Mouse (Mus musculus): ENCODE results near the gene Cnksr3. TPM values are rescaled to one million over a fixed set of nuclear protein-coding genes. Genes with fewer than 3 reads are reported as not detected.
A peak's percentile ranks its signal among the peaks of the same experiment; 100 is the strongest.

The Cnksr3 gene
- polyA plus RNA-seq (2016; fragmentation: Nextera tagmentation; extraction: Ambion mirVana), result 9.3 and 9.5 TPM in 2 replicates

DNA sequence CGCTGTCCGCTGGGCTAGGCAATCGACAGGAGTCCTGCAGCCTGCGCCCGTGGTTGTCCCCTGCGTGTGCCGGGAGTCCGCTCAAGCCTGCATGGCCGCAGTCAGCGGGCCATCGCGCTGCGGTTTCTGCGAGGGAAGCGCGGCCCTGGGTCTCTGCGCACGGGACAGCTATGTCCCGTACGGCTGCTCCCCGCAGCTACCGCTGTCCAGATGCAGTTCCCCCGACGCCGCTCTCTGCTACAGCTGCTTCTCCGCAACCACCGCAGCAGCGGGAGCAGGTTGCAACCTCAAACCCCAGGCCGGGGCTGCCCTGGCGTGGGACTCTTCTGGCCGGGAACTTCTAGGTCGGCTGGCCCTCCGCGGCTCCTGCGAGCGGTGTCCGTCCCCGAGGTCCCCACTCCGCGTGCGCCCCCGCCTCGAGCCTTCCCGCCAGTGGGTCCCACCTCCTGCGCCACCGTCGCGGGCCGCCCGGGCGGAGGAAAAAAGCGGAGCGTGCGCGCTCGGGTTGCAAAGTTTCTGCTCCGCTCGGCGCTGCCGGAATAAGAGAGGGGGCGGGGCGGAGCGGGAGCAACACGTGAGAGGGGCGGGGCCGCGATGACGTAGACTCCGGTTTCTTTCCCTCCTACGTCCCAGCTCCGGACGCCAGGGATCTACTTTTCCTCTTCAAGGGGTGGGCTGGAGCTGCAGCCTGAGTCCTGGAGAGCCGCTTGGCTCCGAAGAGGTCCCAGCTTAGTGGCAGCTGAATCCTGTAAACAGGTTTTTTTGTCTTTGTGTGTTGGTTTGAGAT, at the start of gene Cnksr3:
TSS of gene Cnksr3 (minus strand) at position 542 of the 787 bp plus-strand sequence.
- Histone ChIP-seq H3K36me3 (replicated peaks) (no peaks in the 10 kb centered on the region; the same call in 1 of the 2 replicates), H3K27ac (peak within 1 kb of the TSS; percentile 91), H3K4me1 (peaks cover 40% of the 10 kb centered on the region), H3K27me3 (ENCODE audit: poor library complexity, severe bottlenecking) (no peaks in the 10 kb centered on the region), H3K4me3 (peak within 1 kb of the TSS; percentile 77), H3K9me3 (no peaks in the 10 kb centered on the region)
- peak; percentile 94 for DNase-seq (ENCODE audit: extremely low spot score, low spot score)
- under 1% methylated on average over 74 of the region's 74 CpGs for WGBS

DNA sequence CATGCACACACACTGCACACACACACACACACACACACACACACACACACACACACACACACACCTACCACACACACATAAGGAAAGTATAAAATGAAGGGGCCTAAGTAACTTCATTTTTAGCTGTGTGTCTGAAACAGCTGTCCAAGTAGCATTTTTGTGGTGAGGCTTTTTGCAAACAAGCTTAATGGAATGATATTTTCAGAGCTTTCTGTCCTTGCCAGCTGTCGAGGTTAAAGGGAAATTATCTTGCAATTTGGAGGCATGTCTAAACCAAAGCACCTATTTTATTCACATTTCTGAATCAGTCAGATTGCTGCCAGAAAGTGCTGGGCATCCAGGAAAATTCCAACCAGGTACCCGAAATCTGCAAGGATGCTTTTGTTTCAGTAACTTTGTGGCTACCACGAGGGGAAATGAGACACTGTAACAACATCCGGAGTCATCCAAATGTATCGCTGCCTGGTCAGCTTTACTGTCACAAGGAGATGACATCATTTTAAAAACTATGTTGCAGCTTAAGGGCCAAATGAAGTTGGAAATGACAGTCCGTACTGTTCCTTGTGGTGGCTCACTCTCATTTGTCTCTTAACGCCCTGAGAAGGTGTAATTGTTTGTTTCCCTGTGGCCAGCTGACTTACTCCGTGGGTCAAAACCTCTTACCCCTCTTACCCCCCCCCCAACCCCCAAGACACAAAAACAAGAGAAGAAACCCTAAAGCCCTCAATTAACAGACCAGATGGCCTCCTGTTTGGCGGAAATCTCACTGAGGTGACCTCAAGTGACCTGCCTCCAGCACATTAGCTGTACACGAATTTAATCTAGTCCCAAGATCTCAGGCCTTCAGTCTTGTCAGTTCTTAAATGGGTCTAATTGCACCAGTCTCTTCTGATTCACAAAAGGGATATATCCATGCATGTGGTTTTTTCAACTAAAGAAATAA, 48.4 kb upstream of the Cnksr3 start:
- no peak for DNase-seq (ENCODE audit: extremely low spot score, low spot score)
- Histone ChIP-seq H3K36me3 (replicated peaks) (no peaks in the 10 kb centered on the region), H3K4me1 (no peaks in the 10 kb centered on the region), H3K27me3 (ENCODE audit: poor library complexity, severe bottlenecking) (no peaks in the 10 kb centered on the region), H3K27ac (no peak overlapping the region), H3K9me3 (no peaks in the 10 kb centered on the region), H3K4me3 (no peak overlapping the region)
- 56% methylated on average over 10 of the region's 10 CpGs for WGBS

DNA sequence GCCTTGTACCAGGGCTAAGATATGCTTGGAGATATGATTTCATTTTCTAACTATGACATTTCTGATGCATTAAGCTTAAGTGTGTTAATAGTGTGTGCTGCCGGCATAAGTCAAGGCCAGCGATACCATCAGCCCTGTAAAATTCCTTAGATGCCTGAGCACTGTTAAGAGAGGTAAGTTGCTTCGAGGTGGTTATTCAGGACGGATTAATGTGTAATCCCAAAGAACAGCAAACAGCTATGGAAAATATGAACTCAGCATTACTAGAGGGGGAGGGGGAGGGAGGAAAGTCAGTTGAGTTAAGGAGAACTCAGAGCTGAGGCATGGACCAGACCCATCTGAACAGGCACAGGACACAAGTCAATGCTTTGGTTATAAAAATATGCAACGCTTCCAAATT, 46.6 kb upstream of the Cnksr3 start:
- no peak overlapping the region for H3K4me3 ChIP-seq
- no peaks in the 10 kb centered on the region for H3K27me3 ChIP-seq (ENCODE audit: poor library complexity, severe bottlenecking)
- 81% methylated on average over 5 of the region's 5 CpGs for WGBS
- no peaks in the 10 kb centered on the region for H3K9me3 ChIP-seq
- no peaks in the 10 kb centered on the region for H3K4me1 ChIP-seq
- H3K27ac ChIP-seq, result no peak overlapping the region
- DNase-seq (ENCODE audit: extremely low spot score, low spot score), result no peak
- no peaks in the 10 kb centered on the region for H3K36me3 ChIP-seq (replicated peaks)

DNA sequence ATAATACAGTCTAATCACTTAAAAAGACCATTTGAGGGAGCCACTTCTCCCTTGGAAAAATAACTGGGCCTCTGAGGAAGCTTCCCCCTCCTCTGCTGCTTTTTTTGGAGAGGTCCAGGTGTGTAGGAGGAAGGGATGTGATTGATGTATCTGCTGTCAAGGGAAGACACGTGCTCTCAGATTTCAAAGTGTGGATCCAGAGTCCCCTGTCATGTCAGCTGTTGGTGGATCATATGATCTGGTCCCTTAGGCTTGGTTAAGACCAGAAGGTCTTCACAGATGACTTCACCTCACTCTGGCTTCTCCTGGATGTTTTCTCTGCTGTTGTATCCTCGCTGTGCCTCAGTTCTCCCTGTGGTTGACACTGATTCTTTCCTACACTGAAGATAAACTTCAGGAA, 38.4 kb upstream of the Cnksr3 start:
- Histone ChIP-seq H3K27me3 (ENCODE audit: poor library complexity, severe bottlenecking) (no peaks in the 10 kb centered on the region), H3K4me3 (no peak overlapping the region)
- WGBS, result 86% methylated on average over 2 of the region's 2 CpGs

DNA sequence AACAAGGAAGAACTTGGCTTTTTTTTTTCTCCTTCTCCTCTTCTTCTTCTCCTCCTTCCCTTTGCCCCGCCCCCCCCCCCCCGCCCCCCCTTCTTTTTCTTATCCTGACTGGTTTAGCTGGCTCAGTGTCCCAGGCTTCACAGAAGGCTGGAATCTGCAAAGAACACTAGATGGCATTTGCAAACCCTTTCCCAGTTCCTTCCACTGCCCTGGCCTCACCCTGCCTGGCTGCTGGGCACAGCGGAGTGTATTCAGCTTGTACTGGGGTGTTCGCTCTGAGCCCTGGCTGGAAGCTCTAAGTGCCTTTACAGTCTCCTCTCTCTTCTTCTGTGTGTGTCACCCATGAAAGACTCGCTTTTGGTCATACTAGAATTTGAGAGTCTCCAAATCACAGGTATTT, 22.6 kb upstream of the Cnksr3 start:
- Histone ChIP-seq H3K36me3 (replicated peaks) (no peaks in the 10 kb centered on the region), H3K27ac (no peak overlapping the region), H3K4me3 (no peak overlapping the region), H3K9me3 (no peaks in the 10 kb centered on the region), H3K4me1 (peaks cover 14% of the 10 kb centered on the region), H3K27me3 (ENCODE audit: poor library complexity, severe bottlenecking) (no peaks in the 10 kb centered on the region)
- 14% methylated on average over 3 of the region's 5 CpGs for WGBS
- no peak for DNase-seq (ENCODE audit: extremely low spot score, low spot score)

More for the DNA sequence above, 38.4 kb upstream of the Cnksr3 start:
- no peaks in the 10 kb centered on the region for H3K36me3 ChIP-seq (replicated peaks)
- 0 out of 2 replicates have a peak, but pooled peaks cover 5% of the 10 kb centered on the region for H3K9me3 ChIP-seq
- no peak overlapping the region for H3K27ac ChIP-seq
- no peak for DNase-seq (ENCODE audit: extremely low spot score, low spot score)
- no peaks in the 10 kb centered on the region for H3K4me1 ChIP-seq

DNA sequence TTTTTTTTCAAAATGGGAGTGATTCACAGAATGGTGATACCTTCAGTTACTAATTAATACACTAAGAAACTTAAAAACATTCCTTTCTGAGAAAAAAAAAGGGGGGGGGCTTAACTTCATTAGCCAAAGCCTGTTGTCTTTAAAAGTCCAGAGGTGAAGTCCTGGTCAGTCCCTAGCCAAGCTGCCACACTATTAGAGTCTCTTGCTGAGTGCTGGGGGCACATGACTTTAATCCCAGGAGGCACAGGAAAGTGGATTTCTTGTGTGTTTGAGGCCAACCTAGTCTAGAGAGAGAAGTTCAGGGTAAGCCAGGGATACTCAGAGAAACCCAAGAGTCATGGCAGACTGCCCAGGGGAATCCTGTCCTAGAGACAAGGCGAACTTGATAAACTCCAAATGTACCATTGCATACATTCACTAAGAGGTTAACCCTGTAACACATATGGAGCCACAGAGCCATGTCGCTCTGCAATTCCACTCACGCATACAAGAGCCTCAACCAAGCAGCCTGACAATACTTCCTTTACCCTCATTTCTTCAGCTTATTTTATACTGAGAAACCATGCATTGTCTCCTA, 5.6 kb upstream of the Cnksr3 start:
- H3K4me1 ChIP-seq, result peaks cover 14% of the 10 kb centered on the region
- no peaks in the 10 kb centered on the region for H3K36me3 ChIP-seq (replicated peaks)
- no peaks in the 10 kb centered on the region for H3K9me3 ChIP-seq
- DNase-seq (ENCODE audit: extremely low spot score, low spot score), result no peak
- no peak overlapping the region for H3K27ac ChIP-seq
- H3K4me3 ChIP-seq, result no peak overlapping the region
- WGBS, result 85% methylated on average over 3 of the region's 3 CpGs
- H3K27me3 ChIP-seq (ENCODE audit: poor library complexity, severe bottlenecking), result no peaks in the 10 kb centered on the region

DNA sequence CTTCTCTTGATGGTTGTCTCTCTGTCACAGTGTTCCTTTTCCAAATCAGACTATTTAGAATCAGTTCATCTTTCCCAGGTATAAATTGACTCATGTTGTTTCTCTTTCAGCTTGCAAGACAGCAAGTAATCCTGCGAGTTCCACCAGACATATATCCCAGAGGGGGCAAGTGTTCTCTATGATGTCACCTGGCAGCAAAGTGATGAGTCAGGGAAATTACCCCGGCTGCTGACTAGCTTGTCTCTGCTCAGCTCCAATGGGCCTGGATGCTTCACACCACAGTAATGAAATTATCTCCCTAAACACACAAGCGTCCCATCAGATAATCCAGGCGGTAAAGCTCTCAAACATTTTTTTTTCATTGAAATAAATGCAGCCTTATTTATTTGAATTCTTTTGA, 2.7 kb upstream of the Cnksr3 start:
- no peak for DNase-seq (ENCODE audit: extremely low spot score, low spot score)
- Histone ChIP-seq H3K9me3 (no peaks in the 10 kb centered on the region), H3K27ac (no peak overlapping the region), H3K36me3 (replicated peaks) (no peaks in the 10 kb centered on the region), H3K4me3 (no peak overlapping the region), H3K27me3 (ENCODE audit: poor library complexity, severe bottlenecking) (no peaks in the 10 kb centered on the region), H3K4me1 (peaks cover 33% of the 10 kb centered on the region)
- 84% methylated on average over 4 of the region's 4 CpGs for WGBS

DNA sequence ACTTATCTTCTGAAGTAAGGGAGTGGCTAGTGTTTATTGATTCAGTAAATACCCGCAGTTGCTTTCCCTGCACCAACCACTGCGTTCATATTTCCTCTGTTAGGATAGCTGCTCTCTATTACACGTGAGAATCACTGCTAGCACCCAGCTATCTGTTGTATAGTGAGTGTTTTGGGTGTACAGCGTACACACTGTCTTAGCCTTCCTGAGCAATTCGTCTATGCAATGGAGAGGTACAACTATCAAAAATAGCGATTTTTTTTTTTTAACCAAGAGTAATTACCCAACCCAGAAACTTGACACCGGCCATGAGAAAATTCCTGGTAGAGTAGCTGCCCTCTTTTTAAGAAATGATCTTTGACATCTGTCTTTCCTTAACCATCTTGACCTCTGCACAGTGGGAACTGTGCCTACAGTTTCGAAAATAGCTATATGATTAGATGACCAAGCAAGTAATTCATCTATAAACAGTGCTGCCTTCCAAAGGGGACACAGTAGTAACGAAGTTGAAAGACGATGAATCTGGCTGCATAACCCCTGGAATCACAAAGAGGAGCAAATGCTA, 1.1 kb upstream of the Cnksr3 start:
- WGBS, result 53% methylated on average over 10 of the region's 10 CpGs
- Histone ChIP-seq H3K4me3 (peak overlapping the region; percentile 77; the same call in 1 of the 2 replicates), H3K4me1 (peaks cover 40% of the 10 kb centered on the region), H3K36me3 (replicated peaks) (no peaks in the 10 kb centered on the region; the same call in 1 of the 2 replicates), H3K27me3 (ENCODE audit: poor library complexity, severe bottlenecking) (no peaks in the 10 kb centered on the region), H3K9me3 (no peaks in the 10 kb centered on the region), H3K27ac (no peak overlapping the region)
- no peak for DNase-seq (ENCODE audit: extremely low spot score, low spot score)

DNA sequence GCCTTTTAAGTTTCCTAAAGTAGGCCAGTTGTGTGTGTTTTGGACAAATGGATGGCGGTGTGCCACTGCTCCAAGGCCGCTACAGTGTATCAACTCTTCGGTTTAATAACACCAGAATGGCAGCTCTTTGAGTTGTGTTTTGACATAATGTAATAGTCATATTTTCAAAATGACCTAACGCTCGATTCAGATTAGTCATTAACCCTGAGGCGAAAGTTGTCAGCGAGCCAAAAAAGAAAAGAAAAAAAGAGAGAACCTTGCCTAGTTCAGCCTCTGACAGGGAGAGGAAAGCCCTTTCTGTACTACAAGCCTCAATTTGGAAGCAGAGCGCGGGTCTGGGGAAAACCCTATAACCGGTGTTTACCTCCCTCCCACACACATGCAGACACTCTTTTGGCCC, 500 bp upstream of the Cnksr3 start:
- Histone ChIP-seq H3K36me3 (replicated peaks) (no peaks in the 10 kb centered on the region; the same call in 1 of the 2 replicates), H3K27me3 (ENCODE audit: poor library complexity, severe bottlenecking) (no peaks in the 10 kb centered on the region), H3K27ac (peak overlapping the region; percentile 91), H3K9me3 (no peaks in the 10 kb centered on the region), H3K4me1 (peaks cover 40% of the 10 kb centered on the region), H3K4me3 (peak overlapping the region; percentile 77)
- DNase-seq (ENCODE audit: extremely low spot score, low spot score), result no peak
- 30% methylated on average over 10 of the region's 10 CpGs for WGBS

DNA sequence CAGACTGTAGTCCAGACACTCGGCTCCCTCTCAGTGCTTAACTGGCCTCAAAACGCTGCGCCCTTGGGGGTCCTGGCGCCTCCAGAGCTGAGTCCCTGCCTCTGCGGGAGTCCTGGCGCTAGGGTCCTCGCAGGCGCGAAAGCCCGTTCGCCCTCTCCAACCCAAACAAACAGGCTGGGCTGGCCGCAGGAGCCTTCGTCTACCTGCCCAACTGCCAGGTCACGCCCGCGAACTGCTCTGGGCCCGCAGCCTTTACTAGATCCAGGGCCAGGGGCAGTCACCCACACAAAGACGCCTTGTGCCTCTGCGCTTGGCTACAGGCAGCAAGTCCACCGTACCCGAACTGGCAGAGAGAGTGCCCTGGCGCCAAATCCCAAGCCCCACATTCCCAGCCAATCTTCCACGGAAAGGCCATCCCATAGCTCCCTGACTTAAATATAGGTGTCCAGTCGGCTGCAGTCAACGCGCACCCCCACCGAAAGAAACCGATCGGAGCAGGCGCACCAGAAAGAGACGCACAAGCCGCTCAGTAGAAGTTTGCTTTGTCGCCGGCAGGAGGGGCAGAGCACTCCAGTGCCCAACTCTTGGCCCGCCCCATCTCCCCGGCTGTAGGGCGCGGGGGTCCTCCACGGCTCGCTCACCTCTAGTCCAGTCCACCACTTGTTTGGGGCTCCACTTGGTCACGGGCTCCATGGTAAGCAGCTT, 894 bp downstream of the Cnksr3 start:
- Histone ChIP-seq H3K36me3 (replicated peaks) (peaks cover 3% of the 10 kb centered on the region; the same call in 1 of the 2 replicates), H3K27me3 (ENCODE audit: poor library complexity, severe bottlenecking) (no peaks in the 10 kb centered on the region), H3K9me3 (no peaks in the 10 kb centered on the region), H3K4me1 (peaks cover 40% of the 10 kb centered on the region), H3K27ac (peak overlapping the region; percentile 91), H3K4me3 (peak overlapping the region; percentile 77)
- peak; percentile 83 for DNase-seq (ENCODE audit: extremely low spot score, low spot score)
- WGBS, result 0% methylated on average over 41 of the region's 41 CpGs

DNA sequence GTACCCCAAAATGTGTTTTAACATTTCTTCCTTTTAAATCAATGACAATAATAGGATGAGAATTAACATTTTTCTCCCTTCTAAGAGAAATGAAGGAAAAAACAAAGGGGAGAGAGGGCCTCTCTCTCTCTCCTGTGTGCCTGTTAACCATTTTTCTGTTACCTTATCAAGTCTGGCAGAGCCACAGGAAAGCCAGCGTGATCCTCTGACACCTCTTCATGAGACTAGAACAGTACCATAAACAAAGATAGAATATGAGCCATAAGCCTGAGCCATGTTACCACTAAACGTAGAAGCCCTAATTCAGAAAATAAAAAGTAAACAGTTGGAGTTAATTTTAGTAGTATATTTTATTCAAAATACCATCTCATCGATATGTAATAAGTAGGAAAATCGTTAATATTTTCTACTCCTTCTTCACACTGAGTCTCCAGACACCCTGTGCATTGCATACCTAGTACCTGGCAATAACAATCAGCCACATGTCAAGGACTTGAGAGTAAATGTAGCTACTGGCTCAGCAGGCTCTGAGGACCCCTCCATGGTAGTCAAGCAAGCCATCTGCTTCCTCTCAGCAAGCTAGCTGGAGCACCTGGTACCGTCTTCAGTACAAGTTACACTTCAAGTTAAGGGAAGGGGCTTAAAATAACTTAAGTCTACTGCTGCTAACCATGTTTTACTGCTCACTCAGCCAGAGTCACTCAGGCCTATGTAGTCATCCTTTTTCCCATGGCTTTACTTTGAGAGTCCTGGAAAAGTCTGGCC, 2.2 kb downstream of the Cnksr3 start:
- 84% methylated on average over 5 of the region's 5 CpGs for WGBS
- H3K27ac ChIP-seq, result no peak overlapping the region; the same call in 1 of the 2 replicates

More for the DNA sequence above, 2.2 kb downstream of the Cnksr3 start:
- peaks cover 8% of the 10 kb centered on the region; the same call in 1 of the 2 replicates for H3K36me3 ChIP-seq (replicated peaks)
- peaks cover 40% of the 10 kb centered on the region for H3K4me1 ChIP-seq
- H3K4me3 ChIP-seq, result peak overlapping the region; percentile 77
- no peaks in the 10 kb centered on the region for H3K27me3 ChIP-seq (ENCODE audit: poor library complexity, severe bottlenecking)
- no peak for DNase-seq (ENCODE audit: extremely low spot score, low spot score)
- no peaks in the 10 kb centered on the region for H3K9me3 ChIP-seq
